Mouse (Mus musculus) adrenal gland (tissue): Measurements from ENCODE around the gene Mettl27.

Experiments used
- intact Hi-C: fragments of 180-260 bp; cut with DNase I; formaldehyde crosslinking; loops from one replicate; pipeline ENCODE4 v1.15.1; 2025
- long read RNA-seq, 2 experiments: library from polyadenylated mRNA; unstranded; transcript quantifications; one replicate each; pipeline ENCODE4 v2.0.0; 2020; ENCODE audit warnings: borderline replicate concordance in 1 of 2; ENCODE audit not compliant: insufficient replicate concordance in 1 of 2

The Mettl27 gene
- long read RNA-seq, experiment 1, transcript Mettl27-201 (6 exons, 2,808 nt), result major isoform, 5 of 24 reads
- long read RNA-seq, experiment 1, partial matches to known transcripts, result 7 of 24 reads
- long read RNA-seq, experiment 1, other reads (novel, unspliced or antisense), result 10 of 24 reads
- long read RNA-seq, experiment 2, transcript Mettl27-201 (6 exons, 2,808 nt), result major isoform, 6 of 13 reads
- long read RNA-seq, experiment 2, partial matches to known transcripts, result 3 of 13 reads
- long read RNA-seq, experiment 2, other reads (novel, unspliced or antisense), result 4 of 13 reads

DNA sequence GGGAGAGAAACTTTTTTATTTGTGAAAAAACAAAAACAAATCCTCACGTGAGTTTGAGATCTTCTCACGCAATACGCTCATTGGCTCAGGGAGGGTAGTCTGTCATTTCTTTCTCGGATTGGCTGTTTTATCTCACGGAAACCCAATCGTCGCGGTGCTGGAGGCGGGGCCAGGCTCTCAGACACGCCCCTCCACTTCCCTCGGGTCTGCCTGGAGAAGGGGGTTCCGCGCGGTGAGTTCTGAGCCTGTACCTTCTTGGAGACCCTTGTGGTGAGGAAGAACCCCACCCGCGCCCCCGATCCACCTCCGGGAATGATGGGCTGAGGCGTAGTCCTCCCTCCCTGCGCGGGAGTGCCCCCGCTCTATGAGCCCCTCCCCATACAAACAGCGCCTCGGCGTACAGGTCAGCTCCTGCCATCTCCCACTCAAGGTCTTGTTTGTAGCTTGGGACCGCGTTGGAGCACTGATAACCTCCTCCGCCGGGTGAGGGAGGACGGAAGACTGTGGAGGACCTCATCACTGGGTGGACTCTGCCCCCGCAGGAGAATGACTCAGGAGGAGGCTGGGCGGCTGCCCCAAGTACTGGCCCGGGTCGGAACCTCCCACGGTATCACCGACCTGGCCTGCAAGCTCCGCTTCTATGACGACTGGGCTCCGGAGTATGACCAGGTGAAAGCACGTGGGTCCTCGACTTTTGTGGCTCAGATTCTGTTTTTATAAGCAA, at the start of gene Mettl27:
Mettl27 (plus strand) TSS at position 190 of the 724 bp plus-strand sequence.
- intact Hi-C loops, result loop anchor here (1.0 kb wide), 1 partner anchor 33 kb away; no protein-coding TSS in a partner anchor

DNA sequence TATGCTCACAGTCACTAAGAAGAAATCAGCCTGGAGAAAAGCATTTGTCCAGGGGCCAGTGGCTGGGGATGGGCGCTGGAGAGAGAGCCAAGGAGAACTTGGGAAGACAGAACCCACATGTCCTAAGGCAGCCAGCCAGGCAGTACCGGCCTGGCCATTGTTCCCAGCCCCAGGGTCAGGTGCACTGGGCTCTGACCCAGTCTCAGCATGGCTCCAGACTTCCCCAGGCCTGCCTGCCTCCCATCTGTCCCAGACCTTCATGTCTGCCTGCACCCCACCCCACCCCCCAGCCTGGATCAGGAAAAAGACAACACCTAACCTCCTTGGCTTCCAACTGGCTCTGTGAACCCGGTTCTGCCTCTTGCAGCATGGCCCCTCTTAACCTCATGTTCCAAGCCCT, 49.1 kb upstream of the Mettl27 start:
- intact Hi-C loops, result no loop called here

DNA sequence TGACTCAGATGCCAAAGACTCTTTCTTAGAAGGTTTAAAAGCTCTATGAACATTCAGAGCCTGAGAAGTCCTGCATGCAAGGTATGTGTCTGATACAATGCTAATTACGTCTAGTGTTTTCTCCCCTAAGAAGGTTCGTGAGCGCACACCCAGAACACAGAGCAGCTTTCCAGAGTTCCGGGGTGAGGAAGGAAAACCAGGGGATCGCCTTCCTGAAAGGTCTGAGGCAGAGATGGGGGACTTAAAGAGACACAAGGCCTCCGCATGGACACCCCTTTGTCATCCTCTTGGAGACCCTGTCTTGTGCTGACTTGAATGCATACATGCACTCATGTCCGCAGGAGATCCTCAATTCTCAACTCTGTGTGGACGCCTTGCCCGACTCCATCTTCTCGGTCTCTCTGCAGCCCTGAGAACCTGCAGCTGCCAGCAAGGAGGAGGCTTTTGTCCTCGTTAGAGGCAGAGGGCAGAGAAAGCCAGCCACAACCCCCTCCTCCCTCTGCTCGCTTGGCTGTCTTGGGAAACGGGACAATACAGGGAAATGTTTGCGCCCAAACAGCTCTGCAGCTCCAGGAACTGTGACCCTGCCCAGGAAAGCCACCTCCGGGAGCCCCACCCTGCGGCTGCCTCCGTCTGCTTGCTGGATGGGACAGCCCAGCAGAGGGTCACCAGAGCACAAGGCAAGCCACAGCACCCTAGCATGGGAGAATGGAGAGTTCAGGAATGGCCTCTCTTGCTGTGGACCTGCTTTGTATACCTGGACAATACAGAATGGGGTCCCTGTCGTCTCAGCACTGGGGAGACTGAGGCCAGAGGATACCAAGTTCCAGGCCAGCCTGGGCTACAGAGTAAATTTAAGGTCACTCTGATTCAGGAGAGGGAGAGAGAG, 44.5 kb upstream of the Mettl27 start:
- intact Hi-C loops, result no loop called here

- intact Hi-C loops, result no loop called here
Measured at GRCm38 (mm10) chr5:134888505-134888904, 43.7 kb upstream of the Mettl27 start.

DNA sequence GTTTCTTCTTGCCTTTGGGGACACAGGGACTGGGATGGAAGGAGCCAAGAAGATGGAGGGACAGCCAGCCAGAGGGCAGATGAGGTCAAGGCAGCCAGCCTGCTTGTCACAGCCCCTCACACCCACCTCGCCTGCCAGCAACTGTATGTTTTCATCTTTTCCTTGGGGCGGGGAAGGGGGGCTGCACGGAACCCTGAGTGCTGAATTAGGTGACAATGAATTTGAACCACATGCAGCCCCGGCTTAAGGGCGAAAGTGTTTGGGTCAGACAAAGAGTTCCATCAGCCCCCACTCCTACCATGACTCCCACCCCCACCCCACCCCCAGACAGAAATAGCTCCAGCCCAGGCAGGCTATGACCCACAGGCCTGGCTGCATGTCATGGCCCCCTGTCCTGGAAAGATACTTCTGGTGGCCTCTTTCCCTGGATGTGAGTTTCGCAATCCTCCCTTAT, 41.5 kb upstream of the Mettl27 start:
- intact Hi-C loops, result loop anchor here (10.0 kb wide), 1 partner anchor 396 kb away; no protein-coding TSS in a partner anchor

GRCm38 (mm10) chr5:134891552-134891951, 40.6 kb upstream of the Mettl27 start:
- intact Hi-C loops, result loop anchor here (10.0 kb wide), 1 partner anchor 397 kb away; no protein-coding TSS in a partner anchor

DNA sequence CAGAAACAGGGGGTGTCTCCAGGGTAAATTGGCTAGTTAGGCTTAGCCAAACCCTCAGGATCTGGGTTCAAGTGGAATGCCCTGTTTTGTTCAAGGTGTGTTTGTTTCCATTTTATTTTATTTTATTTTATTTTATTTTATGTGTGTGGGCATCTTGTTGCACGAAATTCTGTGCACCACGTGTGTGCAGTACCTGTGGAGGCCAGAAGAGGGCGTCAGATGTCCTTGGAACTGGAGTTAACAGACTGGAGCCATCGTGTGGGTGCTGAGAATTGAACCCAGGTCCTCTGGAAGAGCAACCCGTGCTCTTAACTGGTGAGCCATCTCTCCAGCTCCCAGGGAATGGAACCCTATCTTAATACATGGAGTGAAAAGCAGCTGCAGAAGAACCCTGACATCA, 39.5 kb upstream of the Mettl27 start:
- intact Hi-C loops, result loop anchor here (10.0 kb wide), 1 partner anchor 398 kb away; no protein-coding TSS in a partner anchor

- intact Hi-C loops, result loop anchor here (10.0 kb wide), 1 partner anchor 400 kb away; no protein-coding TSS in a partner anchor
Measured at GRCm38 (mm10) chr5:134895291-134895690, 36.9 kb upstream of the Mettl27 start.

- intact Hi-C loops, result loop anchor here (10.0 kb wide), 1 partner anchor 402 kb away; no protein-coding TSS in a partner anchor
Measured at GRCm38 (mm10) chr5:134896965-134897364, 35.2 kb upstream of the Mettl27 start.

DNA sequence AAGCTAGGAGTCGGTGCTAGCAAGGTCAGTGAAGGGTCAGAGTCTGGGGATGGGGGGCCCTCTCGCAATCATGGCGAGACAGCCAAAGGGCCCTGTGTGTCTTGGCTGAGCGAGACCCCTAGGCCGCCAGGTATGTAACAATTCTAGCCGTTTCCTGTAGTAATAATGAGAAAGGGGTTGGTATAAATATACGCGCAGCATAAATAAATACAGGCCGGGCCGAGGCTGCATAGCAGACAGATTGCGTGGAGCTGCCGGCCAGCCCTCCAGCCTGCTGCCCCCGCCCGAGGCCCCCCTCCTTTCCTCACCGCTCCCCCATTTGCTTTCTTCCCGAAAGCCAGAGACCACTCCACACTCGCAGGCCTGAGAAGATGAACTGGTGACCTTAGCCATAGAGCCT, 34.6 kb upstream of the Mettl27 start:
- intact Hi-C loops, result loop anchor here (10.0 kb wide), 1 partner anchor 403 kb away; no protein-coding TSS in a partner anchor

- intact Hi-C loops, result loop anchor here (1.0 kb wide), 1 partner anchor 153 kb away; no protein-coding TSS in a partner anchor
Measured at GRCm38 (mm10) chr5:134901012-134901643, 31.0 kb upstream of the Mettl27 start.

DNA sequence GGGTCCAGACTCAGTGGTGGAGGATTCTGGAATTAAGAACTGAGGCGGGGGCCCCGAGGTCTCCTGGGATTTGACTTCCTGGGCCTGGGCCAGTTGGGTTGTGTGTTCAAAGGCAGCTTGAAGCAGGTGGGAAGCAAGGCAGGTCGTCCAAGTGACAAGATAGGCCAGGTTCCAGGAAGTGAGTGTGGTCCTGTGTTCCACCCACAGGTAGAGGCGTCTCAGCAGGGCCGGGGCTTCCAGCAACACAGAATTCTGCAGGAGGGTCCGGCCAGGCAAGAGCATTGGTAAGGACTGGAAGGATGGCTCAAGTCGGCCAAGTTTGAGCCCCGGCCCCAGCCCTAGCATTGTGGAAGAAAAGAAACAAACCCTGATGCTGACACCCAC, 30.5 kb upstream of the Mettl27 start:
- intact Hi-C loops, result loop anchor here (1.0 kb wide), 1 partner anchor 153 kb away; no protein-coding TSS in a partner anchor

GRCm38 (mm10) chr5:134906633-134907032, 25.5 kb upstream of the Mettl27 start, which contains the start of gene Tmem270:
Gene Tmem270, minus strand, starts transcription at chr5:134906733.
- intact Hi-C loops, result loop anchor here (1.0 kb wide), 1 partner anchor 59 kb away; no protein-coding TSS in a partner anchor

DNA sequence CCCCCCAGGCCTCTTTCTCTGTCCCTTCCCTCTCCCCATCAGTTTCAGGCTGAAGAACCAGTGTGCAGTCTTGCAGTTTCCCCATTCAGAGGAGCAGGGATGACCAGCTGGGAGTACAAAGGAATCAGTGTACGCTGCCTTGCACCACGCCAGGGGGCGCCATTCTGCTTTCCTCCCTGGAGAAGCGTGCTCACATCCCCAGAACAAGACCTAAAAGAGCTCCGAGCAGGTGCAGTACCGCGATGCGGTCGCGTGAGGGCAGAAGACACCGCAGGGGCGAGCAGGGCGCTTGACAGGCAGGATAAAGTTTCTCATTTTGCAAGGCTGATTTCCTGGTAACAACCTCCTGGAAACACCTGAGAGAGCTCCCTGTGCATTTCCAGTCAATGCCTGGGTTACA, 25.0 kb upstream of the Mettl27 start:
- intact Hi-C loops, result loop anchor here (1.0 kb wide), 1 partner anchor 58 kb away; no protein-coding TSS in a partner anchor

GRCm38 (mm10) chr5:134911901-134912300, 20.3 kb upstream of the Mettl27 start:
- intact Hi-C loops, result no loop called here

DNA sequence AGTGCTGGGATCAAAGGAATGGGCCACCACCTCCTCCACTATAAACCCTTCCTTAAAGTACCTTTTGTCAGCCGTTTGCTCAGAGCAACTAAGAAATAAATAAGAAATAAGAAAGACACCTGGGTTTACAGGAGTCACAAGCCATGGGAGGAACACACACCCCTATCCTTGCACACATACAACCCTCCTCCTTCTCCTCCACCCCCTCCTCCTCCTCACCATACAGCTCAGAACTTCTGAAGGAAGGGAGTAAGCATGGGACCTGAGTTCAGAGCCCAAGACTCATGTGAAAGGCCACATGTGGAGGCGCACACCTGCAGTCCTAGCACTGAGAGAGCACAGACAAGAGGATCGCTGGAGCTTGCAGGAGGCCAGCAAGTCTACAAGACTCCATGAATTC, 18.8 kb upstream of the Mettl27 start:
- intact Hi-C loops, result no loop called here

- intact Hi-C loops, result no loop called here
Measured at GRCm38 (mm10) chr5:134913753-134914152, 18.4 kb upstream of the Mettl27 start.

DNA sequence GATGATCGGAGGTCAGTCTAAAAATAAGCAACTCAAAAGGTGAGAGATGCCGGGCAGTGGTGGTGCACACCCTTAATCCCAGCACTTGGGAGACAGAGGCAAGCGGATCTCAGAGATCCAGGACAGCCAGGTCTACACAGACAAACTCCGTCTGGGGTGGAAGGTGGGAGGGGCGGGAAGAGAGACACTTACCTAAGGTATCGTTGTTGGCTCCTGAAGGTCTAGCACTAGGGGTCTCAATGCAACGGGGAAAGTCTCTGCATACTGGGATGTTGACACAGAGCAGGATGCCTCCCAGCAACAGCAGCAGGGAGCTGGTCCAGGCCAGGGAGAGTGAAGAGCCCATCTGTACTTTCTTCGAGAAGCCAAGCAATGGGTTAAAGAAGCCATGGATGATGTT, 17.7 kb upstream of the Mettl27 start:
- intact Hi-C loops, result no loop called here

GRCm38 (mm10) chr5:134915311-134915710, 16.9 kb upstream of the Mettl27 start, which contains the start of gene Cldn13:
Gene Cldn13, minus strand, starts transcription at chr5:134915526.
- intact Hi-C loops, result no loop called here
